Comparison of ENCODE assay signal across 9 mouse cellular contexts in the genomic region with DNA sequence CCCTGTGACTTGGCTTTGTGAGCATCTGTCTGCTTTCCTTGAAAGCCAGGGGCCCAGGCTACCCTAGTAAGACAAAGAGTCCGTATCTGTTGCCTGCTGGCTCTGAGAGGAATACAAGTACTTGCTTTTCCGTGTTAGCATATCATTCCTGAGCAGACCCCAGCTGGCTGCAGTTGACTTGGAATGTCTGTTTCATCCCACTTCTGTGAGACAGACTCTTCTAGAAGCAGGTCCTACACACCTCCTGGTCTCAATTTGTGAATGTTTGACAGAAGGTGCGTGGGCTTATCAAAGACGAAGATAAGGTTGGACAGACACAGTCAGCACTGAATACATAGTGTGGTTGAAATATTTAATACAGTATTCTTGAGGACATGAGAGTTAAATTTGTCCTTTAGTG. TPM values are rescaled to one million over a fixed set of nuclear protein-coding genes. Genes with fewer than 3 reads are reported as not detected.
DNase-seq lines count a peak whose midpoint lies in the region; ATAC-seq lines count a peak whose summit lies in the region.
"Had no signal": no experiment of that assay in that cellular context is flagged by ENCODE, and none has a peak within 500 bp of the region (broad histone marks: within the 10 kb centered on the region; RNA-seq: fewer than 3 reads in every experiment).

No protein-coding gene starts in this region.

- no peaks in the 10 kb centered on the region for H3K27me3 ChIP-seq in hindbrain, embryonic 10.5 days (ENCODE audit: insufficient read depth, poor library complexity, severe bottlenecking)
- no peaks in the 10 kb centered on the region for H3K27me3 ChIP-seq in hindbrain, embryonic 12.5 days
- H3K27me3 ChIP-seq in stomach, embryonic 16.5 days (ENCODE audit: control insufficient read depth, insufficient read depth, low read length) = no peaks in the 10 kb centered on the region
- H3K27me3 ChIP-seq: forebrain, embryonic 15.5 days; limb, embryonic 12.5 days had no signal

- WGBS in hindbrain, embryonic 10.5 days = 69% methylated on average over 4 of the region's 4 CpGs
- 57% methylated on average over 4 of the region's 4 CpGs for WGBS in hindbrain, embryonic 12.5 days
- 48% methylated on average over 4 of the region's 4 CpGs for WGBS in stomach, embryonic 16.5 days

- 0 out of 2 replicates have a peak, but pooled peaks cover 4% of the 10 kb centered on the region for H3K9me3 ChIP-seq in hindbrain, embryonic 10.5 days
- H3K9me3 ChIP-seq in hindbrain, embryonic 12.5 days (replicated peaks) = peaks cover 5% of the 10 kb centered on the region; the same call in 1 of the 2 replicates
- no peaks in the 10 kb centered on the region for H3K9me3 ChIP-seq in stomach, embryonic 16.5 days (replicated peaks; ENCODE audit: control insufficient read depth, low read length)
- H3K9me3 ChIP-seq: forebrain, embryonic 15.5 days; limb, embryonic 12.5 days had no signal

- no peak overlapping the region for H3K4me2 ChIP-seq in hindbrain, embryonic 12.5 days (replicated peaks)
- no peak overlapping the region for H3K4me2 ChIP-seq in stomach, embryonic 16.5 days (ENCODE audit: low read depth, low read length)
- H3K4me2 ChIP-seq: forebrain, embryonic 15.5 days; limb, embryonic 12.5 days had no signal

- no peak overlapping the region for H3K4me3 ChIP-seq in hindbrain, embryonic 10.5 days
- H3K4me3 ChIP-seq in hindbrain, embryonic 12.5 days = no peak overlapping the region
- H3K4me3 ChIP-seq in stomach, embryonic 16.5 days (replicated peaks; ENCODE audit: low read length) = no peak overlapping the region
- H3K4me3 ChIP-seq: forebrain, embryonic 15.5 days; limb, embryonic 12.5 days had no signal

- H3K27ac ChIP-seq in hindbrain, embryonic 10.5 days = peak overlapping the region; percentile 13; the same call in 1 of the 2 replicates
- H3K27ac ChIP-seq in hindbrain, embryonic 12.5 days = no peak overlapping the region
- H3K27ac ChIP-seq in stomach, embryonic 16.5 days (ENCODE audit: low read length) = peak overlapping the region; percentile 17; the same call in 1 of the 2 replicates
- H3K27ac ChIP-seq: forebrain, embryonic 15.5 days; limb, embryonic 12.5 days had no signal

- peaks cover 32% of the 10 kb centered on the region for H3K4me1 ChIP-seq in hindbrain, embryonic 10.5 days (replicated peaks)
- peaks cover 17% of the 10 kb centered on the region for H3K4me1 ChIP-seq in hindbrain, embryonic 12.5 days
- H3K4me1 ChIP-seq in stomach, embryonic 16.5 days (ENCODE audit: control insufficient read depth, insufficient read depth, low read length) = peaks cover 19% of the 10 kb centered on the region
- H3K4me1 ChIP-seq: forebrain, embryonic 15.5 days; limb, embryonic 12.5 days had no signal

- H3K9ac ChIP-seq in hindbrain, embryonic 12.5 days = no peak overlapping the region
- no peak overlapping the region for H3K9ac ChIP-seq in stomach, embryonic 16.5 days (ENCODE audit: low read length)
- H3K9ac ChIP-seq: forebrain, embryonic 15.5 days; limb, embryonic 12.5 days had no signal

- H3K36me3 ChIP-seq in hindbrain, embryonic 10.5 days = peaks cover 52% of the 10 kb centered on the region
- H3K36me3 ChIP-seq in hindbrain, embryonic 12.5 days = peaks cover 29% of the 10 kb centered on the region
- peaks cover 5% of the 10 kb centered on the region for H3K36me3 ChIP-seq in stomach, embryonic 16.5 days (ENCODE audit: control insufficient read depth, insufficient read depth, low read length)

- ATAC-seq in hindbrain, embryonic 12.5 days (ENCODE audit: low FRiP score) = no peak
- no peak for ATAC-seq in stomach, embryonic 16.5 days (ENCODE audit: insufficient read depth, low FRiP score)
- ATAC-seq: forebrain, embryonic 15.5 days had no signal

- no peak for DNase-seq in hindbrain, embryonic 10.5 days (ENCODE audit: low spot score)
- DNase-seq in right cerebral cortex, adult 18-20 months = peak; percentile 81
- no peak for DNase-seq in right cerebral cortex, postnatal 14 days
- DNase-seq in frontal cortex, postnatal 36 days (ENCODE audit: low spot score in 2 of 2) = peak; percentile 53 to 85
- no peak for DNase-seq in embryo, embryonic 10 days (ENCODE audit: low spot score)

RNA-seq across cellular contexts. Expression of gene Tmem120a, which starts 31.4 kb away (rescaled TPM):
- 67.0 and 74.3 TPM in 2 replicates for polyA plus RNA-seq in hindbrain, embryonic 10.5 days (2016; fragmentation: Nextera tagmentation; extraction: Ambion mirVana)
- 61.0 and 65.0 TPM in 2 replicates for polyA plus RNA-seq in hindbrain, embryonic 12.5 days (2016; fragmentation: Nextera tagmentation; extraction: Ambion mirVana)
- polyA plus RNA-seq in stomach, embryonic 16.5 days (2015; fragmentation: Nextera tagmentation; extraction: Ambion mirVana) = 44.1 and 46.0 TPM in 2 replicates

RNA-seq across cellular contexts. Expression of gene Por, which starts 43.0 kb away (rescaled TPM):
- polyA plus RNA-seq in hindbrain, embryonic 10.5 days (2016; fragmentation: Nextera tagmentation; extraction: Ambion mirVana) = 105 and 106 TPM in 2 replicates
- polyA plus RNA-seq in hindbrain, embryonic 12.5 days (2016; fragmentation: Nextera tagmentation; extraction: Ambion mirVana) = 118 and 119 TPM in 2 replicates
- polyA plus RNA-seq in stomach, embryonic 16.5 days (2015; fragmentation: Nextera tagmentation; extraction: Ambion mirVana) = 136 and 177 TPM in 2 replicates

Comparison
In these comparisons a context has a peak if more than half of its experiments do, and no peak if none do; other contexts are left out.
1. DNase-seq: peak in right cerebral cortex, adult 18-20 months (single experiment) and frontal cortex, postnatal 36 days (2 of 2); none in hindbrain, embryonic 10.5 days (single experiment), right cerebral cortex, postnatal 14 days (single experiment) and embryo, embryonic 10 days (single experiment).